Mouse (Mus musculus) megakaryocyte progenitor cell, adult 5-6 weeks (primary cell): ENCODE data around the gene Gm9040. TPM values are rescaled to one million over a fixed set of nuclear protein-coding genes. Genes with fewer than 3 reads are reported as not detected.
A peak's percentile ranks its signal among the peaks of the same experiment; 100 is the strongest.
"Not testable (repeated sequence)": the region's sequence is repeated elsewhere in the genome, so short reads cannot be mapped to it uniquely, and the experiment has no call there.

ENCODE experiments used
- ATAC-seq: replicated peaks from 2 replicates; pipeline ENCODE4 v1.8.0; 2016; ENCODE audit warnings: mild to moderate bottlenecking, moderate TSS enrichment, inconsistent platforms; ENCODE audit not compliant: poor library complexity
- total RNA-seq, 2 experiments: library from RNA; stranded (forward) in 1 of 2; stranded (reverse) in 1 of 2; fragments of 157-497, 149-512 nt in 1 of 2; fragments of 200-1000 nt in 1 of 2; gene quantifications; 2 replicates each; pipeline versions ENCODE4 v1.2.3 to v1.2.4; 2015 to 2017

Gene Gm9040
- total RNA-seq (2015) (not detected in 2 replicates), total RNA-seq (2017) (not detected in 2 replicates)

DNA sequence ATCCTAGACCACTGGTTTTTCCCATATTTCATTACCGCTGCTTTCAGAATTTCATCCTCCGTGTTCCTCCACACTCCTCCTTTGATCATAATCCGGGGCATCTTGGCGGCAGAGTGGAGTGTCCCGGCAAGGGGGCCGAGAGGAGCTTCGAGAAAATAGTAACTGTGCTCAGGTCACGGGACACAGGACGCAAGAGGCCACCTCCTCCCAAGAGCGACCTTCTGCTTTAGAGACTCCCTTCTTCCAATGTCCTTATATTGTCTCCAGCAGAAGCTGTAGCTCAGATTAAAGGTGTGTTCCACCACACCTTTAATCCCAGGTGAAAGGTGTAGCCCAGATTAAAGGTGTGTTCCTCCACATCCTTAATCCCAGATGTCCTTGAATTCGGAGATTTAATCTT, at the start of gene Gm9040:
Gene Gm9040 (minus strand): TSS at position 101 of the 400 bp plus-strand sequence.
- ATAC-seq = not testable (repeated sequence)

DNA sequence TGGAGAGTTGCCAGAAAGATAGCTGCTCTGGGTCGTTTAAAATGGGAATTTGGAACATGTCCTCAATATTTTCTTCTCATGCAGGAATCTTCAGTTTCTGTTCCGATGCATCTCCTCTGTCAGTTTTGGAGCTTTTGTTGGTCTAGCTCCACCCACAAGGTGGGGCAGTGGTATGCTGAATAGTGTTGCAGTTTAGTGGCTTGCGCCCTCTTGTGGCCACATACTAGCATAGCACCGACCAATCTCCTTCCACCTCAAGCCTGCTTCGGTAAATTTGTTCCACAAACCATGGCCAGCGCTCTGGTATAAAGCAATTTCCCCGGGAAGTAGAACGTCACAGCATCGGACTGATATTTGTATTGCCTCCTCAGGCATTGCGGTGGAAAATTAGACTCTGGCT, 43.7 kb upstream of the Gm9040 start:
- ATAC-seq = peak; percentile 100

DNA sequence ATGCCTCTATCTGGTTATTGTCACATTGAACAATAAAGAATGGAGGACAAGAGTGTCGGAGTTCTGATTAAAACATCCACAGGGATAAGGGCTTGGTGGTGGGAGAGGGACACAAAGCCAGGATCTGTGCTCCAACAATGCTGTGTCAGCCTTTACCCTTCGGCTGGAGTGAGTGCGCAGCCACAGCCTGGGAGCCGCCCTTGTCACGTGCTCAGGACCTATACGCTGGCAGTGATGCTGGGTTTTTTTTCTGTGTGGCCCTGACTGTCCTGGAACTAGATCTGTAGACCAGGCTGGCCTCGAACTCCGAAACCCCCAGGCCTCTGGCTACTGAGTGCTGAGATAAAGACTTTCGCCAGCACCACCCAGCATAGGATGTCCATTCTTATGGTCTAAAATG, 42.7 kb upstream of the Gm9040 start:
- no peak for ATAC-seq

DNA sequence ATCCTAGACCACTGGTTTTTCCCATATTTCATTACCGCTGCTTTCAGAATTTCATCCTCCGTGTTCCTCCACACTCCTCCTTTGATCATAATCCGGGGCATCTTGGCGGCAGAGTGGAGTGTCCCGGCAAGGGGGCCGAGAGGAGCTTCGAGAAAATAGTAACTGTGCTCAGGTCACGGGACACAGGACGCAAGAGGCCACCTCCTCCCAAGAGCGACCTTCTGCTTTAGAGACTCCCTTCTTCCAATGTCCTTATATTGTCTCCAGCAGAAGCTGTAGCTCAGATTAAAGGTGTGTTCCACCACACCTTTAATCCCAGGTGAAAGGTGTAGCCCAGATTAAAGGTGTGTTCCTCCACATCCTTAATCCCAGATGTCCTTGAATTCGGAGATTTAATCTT, 27.2 kb upstream of the Gm9040 start, which contains the start of gene Gm9049:
Gene Gm9049 (minus strand): TSS at position 101 of the 400 bp plus-strand sequence.
- ATAC-seq = not testable (repeated sequence)

DNA sequence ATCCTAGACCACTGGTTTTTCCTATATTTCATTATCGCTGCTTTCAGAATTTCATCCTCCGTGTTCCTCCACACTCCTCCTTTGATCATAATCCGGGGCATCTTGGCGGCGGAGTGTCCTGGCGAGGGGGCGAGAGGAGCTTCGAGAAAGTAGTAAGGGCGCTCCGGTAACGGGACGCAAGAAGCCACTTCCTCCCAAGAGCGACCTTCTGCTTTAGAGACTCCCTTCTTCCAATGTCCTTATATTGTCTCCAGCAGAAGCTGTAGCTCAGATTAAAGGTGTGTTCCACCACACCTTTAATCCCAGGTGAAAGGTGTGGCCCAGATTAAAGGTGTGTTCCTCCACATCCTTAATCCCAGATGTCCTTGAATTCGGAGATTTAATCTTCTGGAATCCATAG, 21.8 kb upstream of the Gm9040 start, which contains the start of gene Gm9048:
Gene Gm9048 (minus strand): TSS at position 101 of the 400 bp plus-strand sequence.
- ATAC-seq = not testable (repeated sequence)

DNA sequence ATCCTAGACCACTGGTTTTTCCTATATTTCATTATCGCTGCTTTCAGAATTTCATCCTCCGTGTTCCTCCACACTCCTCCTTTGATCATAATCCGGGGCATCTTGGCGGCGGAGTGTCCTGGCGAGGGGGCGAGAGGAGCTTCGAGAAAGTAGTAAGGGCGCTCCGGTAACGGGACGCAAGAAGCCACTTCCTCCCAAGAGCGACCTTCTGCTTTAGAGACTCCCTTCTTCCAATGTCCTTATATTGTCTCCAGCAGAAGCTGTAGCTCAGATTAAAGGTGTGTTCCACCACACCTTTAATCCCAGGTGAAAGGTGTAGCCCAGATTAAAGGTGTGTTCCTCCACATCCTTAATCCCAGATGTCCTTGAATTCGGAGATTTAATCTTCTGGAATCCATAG, 16.4 kb upstream of the Gm9040 start, which contains the start of gene Gm9046:
Gene Gm9046 (minus strand): TSS at position 101 of the 400 bp plus-strand sequence.
- ATAC-seq = not testable (repeated sequence)

DNA sequence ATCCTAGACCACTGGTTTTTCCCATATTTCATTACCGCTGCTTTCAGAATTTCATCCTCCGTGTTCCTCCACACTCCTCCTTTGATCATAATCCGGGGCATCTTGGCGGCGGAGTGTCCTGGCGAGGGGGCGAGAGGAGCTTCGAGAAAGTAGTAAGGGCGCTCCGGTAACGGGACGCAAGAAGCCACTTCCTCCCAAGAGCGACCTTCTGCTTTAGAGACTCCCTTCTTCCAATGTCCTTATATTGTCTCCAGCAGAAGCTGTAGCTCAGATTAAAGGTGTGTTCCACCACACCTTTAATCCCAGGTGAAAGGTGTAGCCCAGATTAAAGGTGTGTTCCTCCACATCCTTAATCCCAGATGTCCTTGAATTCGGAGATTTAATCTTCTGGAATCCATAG, 11.0 kb upstream of the Gm9040 start, which contains the start of gene Gm9045:
Gene Gm9045 (minus strand): TSS at position 101 of the 400 bp plus-strand sequence.
- ATAC-seq = not testable (repeated sequence)

DNA sequence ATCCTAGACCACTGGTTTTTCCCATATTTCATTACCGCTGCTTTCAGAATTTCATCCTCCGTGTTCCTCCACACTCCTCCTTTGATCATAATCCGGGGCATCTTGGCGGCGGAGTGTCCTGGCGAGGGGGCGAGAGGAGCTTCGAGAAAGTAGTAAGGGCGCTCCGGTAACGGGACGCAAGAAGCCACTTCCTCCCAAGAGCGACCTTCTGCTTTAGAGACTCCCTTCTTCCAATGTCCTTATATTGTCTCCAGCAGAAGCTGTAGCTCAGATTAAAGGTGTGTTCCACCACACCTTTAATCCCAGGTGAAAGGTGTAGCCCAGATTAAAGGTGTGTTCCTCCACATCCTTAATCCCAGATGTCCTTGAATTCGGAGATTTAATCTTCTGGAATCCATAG, 5.5 kb upstream of the Gm9040 start, which contains the start of gene Gm9044:
Gene Gm9044 (minus strand): TSS at position 101 of the 400 bp plus-strand sequence.
- not testable (repeated sequence) for ATAC-seq

DNA sequence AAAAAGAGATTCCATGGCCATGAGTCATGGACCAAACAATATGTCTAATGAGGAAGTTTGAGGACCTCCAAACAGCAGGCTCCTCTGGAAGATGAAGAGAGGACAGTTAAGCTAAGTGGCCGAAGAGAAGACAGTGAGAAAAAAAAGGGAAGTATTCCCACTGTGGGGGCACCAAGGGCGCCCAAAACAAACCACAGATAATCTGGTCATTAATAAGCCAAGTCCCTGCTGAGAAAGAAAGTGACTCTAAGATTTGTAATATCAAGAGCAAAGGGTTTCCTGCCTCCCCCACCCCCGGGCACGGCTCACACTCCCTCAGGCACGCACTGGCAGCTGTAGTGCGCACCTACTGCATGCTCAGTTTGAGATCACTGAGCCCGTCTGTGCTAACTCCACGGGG, 7.7 kb downstream of the Gm9040 start:
- ATAC-seq = peak; percentile 88

DNA sequence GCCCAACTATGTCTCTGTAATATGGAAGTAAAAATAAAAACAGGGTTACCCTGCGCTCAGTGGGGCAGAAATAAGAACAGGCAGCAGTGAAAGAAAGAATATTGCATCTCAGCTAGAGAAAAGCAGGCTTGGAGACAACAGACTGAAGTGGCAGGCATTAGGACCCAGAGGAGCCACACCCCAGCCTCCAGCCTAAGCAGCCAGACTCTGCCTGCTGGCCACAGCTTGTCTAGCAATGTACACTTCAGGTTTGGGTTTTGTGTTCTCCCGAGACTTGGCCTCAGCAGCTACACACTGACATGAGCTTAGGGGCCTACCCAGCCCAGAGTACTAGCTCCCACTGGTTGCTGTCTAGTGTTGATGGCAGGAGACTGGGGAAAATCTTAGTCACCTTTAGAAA, 24.6 kb downstream of the Gm9040 start:
- ATAC-seq = peak; percentile 80

DNA sequence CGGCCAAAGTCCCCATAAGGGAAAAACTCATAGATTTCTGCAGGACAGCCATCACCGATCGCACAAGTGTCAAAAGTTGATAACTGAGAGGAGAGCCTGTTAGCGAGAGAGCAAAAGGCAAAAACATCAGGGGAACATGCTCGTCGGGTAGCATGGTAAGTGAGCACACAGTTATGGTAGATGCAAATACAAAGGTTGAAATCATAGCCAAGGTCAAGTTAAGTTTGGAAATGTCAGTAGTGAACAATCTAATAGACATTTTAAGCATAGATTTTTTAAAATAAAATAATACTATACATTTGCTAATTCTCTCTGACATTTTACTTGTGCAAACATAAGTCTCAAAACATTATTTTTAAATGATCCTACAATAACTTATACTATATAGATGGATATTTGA, 31.8 kb downstream of the Gm9040 start, which contains the start of gene Iltifb:
Gene Iltifb (minus strand): TSS at position 101 of the 400 bp plus-strand sequence.
- ATAC-seq = no peak

DNA sequence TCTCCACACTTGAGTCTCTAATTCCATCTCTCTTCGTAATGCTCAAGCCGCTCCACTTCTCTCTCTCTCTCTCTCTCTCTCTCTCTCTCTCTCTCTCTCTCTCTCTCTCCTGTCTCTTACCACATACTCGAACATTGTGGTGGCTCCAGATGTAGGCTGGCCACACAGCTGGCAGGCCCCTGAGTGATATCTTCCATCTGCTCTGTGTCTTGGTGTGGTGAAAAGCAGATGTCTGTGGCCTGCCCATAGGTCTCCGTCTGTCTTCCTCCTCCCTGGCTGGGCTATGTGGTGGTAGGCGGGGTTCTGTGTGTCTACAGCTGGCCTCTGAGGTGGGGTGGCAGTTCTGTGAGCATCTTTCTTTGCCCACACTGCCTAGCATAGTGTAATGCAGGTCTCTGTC, 43.8 kb downstream of the Gm9040 start:
- ATAC-seq = not testable (repeated sequence)

DNA sequence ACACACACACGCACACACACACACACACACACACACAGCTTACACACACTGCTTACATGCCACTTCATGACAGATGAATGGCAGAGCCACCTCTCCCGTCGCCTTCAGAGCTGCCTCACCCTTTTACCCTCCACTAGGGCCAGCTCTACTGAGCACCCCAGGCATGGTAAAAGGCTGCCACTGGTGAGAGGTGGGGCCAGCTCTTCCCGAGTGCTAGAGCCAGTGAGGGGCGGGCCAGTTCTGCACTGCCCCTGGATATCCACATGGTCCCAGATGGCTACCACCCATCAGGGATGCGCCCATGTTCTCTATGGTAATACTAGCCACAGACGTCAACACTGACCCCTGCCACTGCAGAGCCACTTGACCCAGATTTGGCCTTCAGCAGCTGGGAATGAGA, 44.2 kb downstream of the Gm9040 start:
- not testable (repeated sequence) for ATAC-seq

DNA sequence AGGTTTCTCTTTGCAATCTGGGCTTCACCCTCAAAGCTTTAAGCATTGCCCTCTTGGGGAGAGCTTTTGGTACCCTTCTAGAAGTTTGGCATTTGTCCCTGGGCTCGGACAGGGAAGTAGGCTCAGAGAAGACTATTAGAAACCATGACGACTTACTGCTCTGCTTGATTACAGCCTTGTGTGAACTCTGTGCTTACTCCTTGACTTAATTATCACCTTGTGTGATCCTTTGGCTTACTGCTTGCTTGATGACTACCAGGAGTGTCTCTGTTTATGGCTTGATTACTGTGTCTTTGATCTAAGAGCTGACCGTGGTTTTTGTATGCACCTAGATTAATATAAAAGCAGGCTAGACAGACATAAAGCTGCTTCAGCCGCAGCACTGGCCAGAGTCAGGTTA, 48.7 kb downstream of the Gm9040 start:
- not testable (repeated sequence) for ATAC-seq

Other genes with a start within 250 kb of the Gm9040 start
- 10.2 and 13.4 TPM in 2 replicates for gene Mdm1, start 185.2 kb downstream of the Gm9040 start, total RNA-seq (2015)
- 35.6 and 35.9 TPM in 2 replicates for gene Mdm1, start 185.2 kb downstream of the Gm9040 start, total RNA-seq (2017)
- gene Il22, start 122.0 kb downstream of the Gm9040 start, total RNA-seq (2015) = not detected in 2 replicates
- gene Il22, start 122.0 kb downstream of the Gm9040 start, total RNA-seq (2017) = not detected in 2 replicates
- gene Gm32717, start 86.2 kb downstream of the Gm9040 start, total RNA-seq (2015) = 0.05 TPM in 1 of 2 replicates, not detected in the other
- gene Gm32717, start 86.2 kb downstream of the Gm9040 start, total RNA-seq (2017) = 0.08 and 0.14 TPM in 2 replicates
- gene Gm32802, start 68.3 kb downstream of the Gm9040 start, total RNA-seq (2015) = 0.05 TPM in 1 of 2 replicates, not detected in the other
- gene Gm32802, start 68.3 kb downstream of the Gm9040 start, total RNA-seq (2017) = 0.08 and 0.14 TPM in 2 replicates
- not detected in 2 replicates for gene Iltifb, start 31.9 kb downstream of the Gm9040 start, total RNA-seq (2015)
- not detected in 2 replicates for gene Iltifb, start 31.9 kb downstream of the Gm9040 start, total RNA-seq (2017)
- gene Gm9044, start 5.4 kb upstream of the Gm9040 start, total RNA-seq (2015) = not detected in 2 replicates
- not detected in 2 replicates for gene Gm9044, start 5.4 kb upstream of the Gm9040 start, total RNA-seq (2017)
- gene Gm9045, start 10.9 kb upstream of the Gm9040 start, total RNA-seq (2015) = 0.15 TPM in 2 replicates
- 0.08 TPM in 1 of 2 replicates, not detected in the other for gene Gm9045, start 10.9 kb upstream of the Gm9040 start, total RNA-seq (2017)
- not detected in 2 replicates for gene Gm9046, start 16.3 kb upstream of the Gm9040 start, total RNA-seq (2015)
- not detected in 2 replicates for gene Gm9046, start 16.3 kb upstream of the Gm9040 start, total RNA-seq (2017)
- not detected in 2 replicates for gene Gm9048, start 21.7 kb upstream of the Gm9040 start, total RNA-seq (2015)
- not detected in 2 replicates for gene Gm9048, start 21.7 kb upstream of the Gm9040 start, total RNA-seq (2017)
- gene Gm9049, start 27.1 kb upstream of the Gm9040 start, total RNA-seq (2015) = 0.15 TPM in 2 replicates
- 0.08 TPM in 1 of 2 replicates, not detected in the other for gene Gm9049, start 27.1 kb upstream of the Gm9040 start, total RNA-seq (2017)
- gene Ifng, start 114.1 kb upstream of the Gm9040 start, total RNA-seq (2015) = 0.54 TPM in 1 of 2 replicates, not detected in the other
- not detected in 2 replicates for gene Ifng, start 114.1 kb upstream of the Gm9040 start, total RNA-seq (2017)